Mouse (Mus musculus) midbrain, embryonic 15.5 days (tissue): ENCODE data around the gene Serpina12. TPM values are rescaled to one million over a fixed set of nuclear protein-coding genes. Genes with fewer than 3 reads are reported as not detected.

Experiments used
- polyA plus RNA-seq: library from polyadenylated mRNA; unstranded; fragments of >200 nt; fragmentation: Nextera tagmentation; extraction: Ambion mirVana; gene quantifications from 2 replicates; pipeline ENCODE4 v1.2.1, GENCODE M21; 2015

Serpina12 gene
- polyA plus RNA-seq, 1 experiment from 2014 or later: not detected

Other genes starting within 250 kb of the Serpina12 start
- 4.0 TPM in 1 of 2 replicates, not detected in the other for gene Serpina1b, start 214.1 kb downstream of the Serpina12 start, polyA plus RNA-seq
- gene Serpina1a, start 180.9 kb downstream of the Serpina12 start, polyA plus RNA-seq: 2.2 TPM in 1 of 2 replicates, not detected in the other
- 1.2 TPM in 1 of 2 replicates, not detected in the other for gene Serpina1c, start 139.6 kb downstream of the Serpina12 start, polyA plus RNA-seq
- gene Serpina1e, start 85.5 kb downstream of the Serpina12 start, polyA plus RNA-seq: 0.97 TPM in 1 of 2 replicates, not detected in the other
- gene Serpina11, start 54.5 kb downstream of the Serpina12 start, polyA plus RNA-seq: not detected in 2 replicates
- gene Serpina9, start 30.7 kb downstream of the Serpina12 start, polyA plus RNA-seq: 0.05 TPM in 1 of 2 replicates, not detected in the other
- not detected in 2 replicates for gene Serpina5, start 56.7 kb upstream of the Serpina12 start, polyA plus RNA-seq
- not detected in 2 replicates for gene Serpina3a, start 68.3 kb upstream of the Serpina12 start, polyA plus RNA-seq
- not detected in 2 replicates for gene Serpina3b, start 83.6 kb upstream of the Serpina12 start, polyA plus RNA-seq
- gene Serpina3c, start 109.4 kb upstream of the Serpina12 start, polyA plus RNA-seq: not detected in 2 replicates
- 0.13 and 0.26 TPM in 2 replicates for gene Serpina3f, start 170.1 kb upstream of the Serpina12 start, polyA plus RNA-seq
- 0.56 and 0.80 TPM in 2 replicates for gene Serpina3g, start 191.8 kb upstream of the Serpina12 start, polyA plus RNA-seq
- 0.08 TPM in 1 of 2 replicates, not detected in the other for gene Serpina3i, start 218.7 kb upstream of the Serpina12 start, polyA plus RNA-seq